Mouse (Mus musculus) T-helper 1 cell (primary cell): Measurements from ENCODE around the gene Eif5b.
"Not testable (repeated sequence)": the region's sequence is repeated elsewhere in the genome, so short reads cannot be mapped to it uniquely, and the experiment has no call there.

Experiments
- in situ Hi-C: fragments of 300-600 bp; cut with MboI, MseI; formaldehyde crosslinking; loops from one replicate; pipeline ENCODE4 v1.15.1; 2025; ENCODE audit warnings: high pct_unique_total_duplicates

The Eif5b gene

GRCm38 (mm10) chr1:38003046-38003445 is 5.2 kb downstream of the Eif5b start:
- in situ Hi-C loops: no loop called here

DNA sequence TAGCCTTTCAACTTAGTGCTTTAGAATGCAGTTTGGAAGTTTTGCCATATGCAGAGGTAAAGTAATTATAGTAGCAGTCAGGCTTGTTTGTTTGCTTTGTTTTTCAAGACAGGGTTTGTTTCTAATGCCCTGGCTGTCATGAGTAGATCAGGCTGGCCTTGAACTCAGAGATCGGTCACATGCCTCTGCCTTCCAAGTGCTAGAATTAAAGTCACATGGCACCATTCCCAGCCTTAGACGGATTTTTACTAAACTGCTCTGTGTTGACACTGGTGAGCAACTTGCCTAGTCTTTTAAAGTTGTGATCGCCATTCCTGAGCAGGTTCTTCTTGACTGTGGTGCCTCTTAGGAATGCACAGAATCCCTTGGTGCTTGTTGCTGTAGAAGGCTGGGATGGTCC is 8.9 kb downstream of the Eif5b start:
- in situ Hi-C loops: no loop called here

- in situ Hi-C loops: no loop called here
Observed at GRCm38 (mm10) chr1:38011647-38012046, 13.8 kb downstream of the Eif5b start.

DNA sequence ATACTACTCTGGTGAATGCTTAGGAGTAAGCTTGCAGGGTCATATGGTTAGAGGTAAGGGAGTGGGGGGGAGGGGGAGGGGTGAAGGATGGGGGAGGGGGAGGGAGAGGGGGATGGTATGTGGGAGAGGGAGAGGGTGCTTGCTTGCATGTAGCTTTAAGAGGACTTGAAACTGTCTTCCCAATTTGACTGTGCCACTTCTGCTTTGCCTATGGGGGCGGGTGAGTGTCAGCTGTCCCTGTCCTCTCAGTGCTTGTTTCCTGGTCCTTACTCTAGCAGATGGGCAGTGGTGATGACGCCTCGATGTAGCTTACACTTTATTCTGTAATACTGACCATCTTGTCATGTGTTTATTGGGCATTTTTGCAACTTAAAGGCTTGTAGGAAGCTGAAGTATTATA is 14.3 kb downstream of the Eif5b start:
- in situ Hi-C loops: no loop called here

DNA sequence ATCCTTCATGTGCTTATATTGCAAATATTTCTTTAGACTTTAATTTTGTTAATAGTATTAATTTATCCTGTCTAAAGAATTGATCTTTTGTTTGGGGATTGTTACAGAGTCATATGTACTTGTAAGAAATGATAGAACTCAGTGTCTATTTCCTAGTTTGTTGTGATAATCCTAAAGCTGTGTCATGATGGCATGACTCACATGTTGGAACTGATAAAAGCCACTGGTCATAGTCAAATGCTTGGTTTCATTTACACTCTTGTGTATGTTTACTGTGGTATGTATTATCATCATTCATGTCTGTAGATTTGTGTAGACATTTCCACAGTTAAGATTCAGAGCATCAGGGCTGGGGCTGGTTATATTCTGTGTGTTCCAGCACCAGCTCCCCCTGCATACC is 14.7 kb downstream of the Eif5b start:
- in situ Hi-C loops: no loop called here

DNA sequence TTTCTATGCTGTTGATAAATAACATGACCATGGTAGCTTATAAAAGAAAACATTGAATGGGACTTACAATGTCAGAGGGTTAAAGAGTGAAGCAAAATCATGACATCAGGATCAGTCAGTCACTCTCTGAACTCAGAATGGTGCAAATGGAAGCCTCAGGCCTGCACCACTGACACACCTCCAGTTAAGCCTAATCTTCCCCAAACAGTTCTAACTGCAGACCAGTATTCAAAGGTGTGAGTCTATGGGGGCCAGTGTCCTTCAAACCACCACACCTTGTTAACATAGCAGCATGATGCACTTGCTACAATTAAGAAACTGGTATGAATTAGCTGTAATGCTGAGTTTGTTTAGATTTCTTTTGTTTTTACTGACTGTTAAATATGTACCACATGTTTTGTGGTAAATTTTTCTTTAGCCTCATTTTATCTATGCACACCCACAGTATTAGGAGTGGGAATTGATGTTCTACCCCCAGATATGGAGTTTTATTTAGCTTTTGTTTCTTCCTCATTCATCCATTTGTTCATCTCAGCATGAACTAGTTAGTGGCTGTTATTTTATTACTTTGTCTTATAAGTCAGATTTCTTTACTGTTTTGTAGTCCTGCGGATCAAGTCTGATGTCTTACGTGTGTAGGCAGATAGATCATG is 16.9 kb downstream of the Eif5b start:
- in situ Hi-C loops: no loop called here

DNA sequence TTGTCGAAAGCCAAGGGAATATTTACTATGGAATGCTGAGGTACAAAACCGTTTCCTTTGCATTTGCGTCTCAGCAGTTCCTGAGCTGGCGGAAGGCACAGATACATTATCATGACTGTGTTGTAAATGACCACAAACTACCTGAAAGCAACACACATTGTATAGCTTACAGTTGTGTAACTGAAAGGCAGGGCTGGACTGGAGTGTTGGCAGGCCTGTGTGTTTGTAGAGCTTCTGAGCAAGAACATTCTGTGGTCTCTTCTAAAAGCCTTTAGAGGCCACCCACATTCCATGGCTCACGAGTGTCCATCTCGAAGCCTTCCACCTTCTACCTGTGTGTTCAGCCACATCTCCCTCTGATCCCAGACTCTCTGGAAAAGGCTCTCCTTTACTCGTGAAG is 29.5 kb downstream of the Eif5b start:
- in situ Hi-C loops: no loop called here

- in situ Hi-C loops: no loop called here
Observed at GRCm38 (mm10) chr1:38031391-38031790, 33.6 kb downstream of the Eif5b start.

- in situ Hi-C loops: loop anchor here (5.0 kb wide), 1 partner anchor 47 kb away; no protein-coding TSS in a partner anchor
Observed at GRCm38 (mm10) chr1:38035521-38035920, 37.7 kb downstream of the Eif5b start.

DNA sequence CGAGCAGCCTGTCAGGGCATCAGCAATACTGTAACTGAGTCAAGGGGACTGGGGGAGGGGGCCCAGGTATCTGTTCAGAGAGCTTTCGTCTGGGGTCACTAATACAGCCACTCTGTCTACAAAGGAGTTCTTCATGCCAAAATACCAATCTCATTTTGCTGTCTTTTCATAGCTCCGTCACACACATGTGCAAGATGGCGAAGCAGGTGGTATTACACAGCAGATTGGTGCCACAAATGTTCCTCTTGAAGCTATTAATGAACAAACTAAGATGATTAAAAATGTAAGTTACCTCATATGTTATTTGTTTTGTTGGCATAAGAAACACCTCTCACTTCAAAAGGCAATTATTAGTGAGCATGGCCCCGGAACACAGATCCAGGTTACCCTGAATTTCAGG is 39.6 kb downstream of the Eif5b start:
- in situ Hi-C loops: loop anchor here (5.0 kb wide), 1 partner anchor 45 kb away; no protein-coding TSS in a partner anchor

DNA sequence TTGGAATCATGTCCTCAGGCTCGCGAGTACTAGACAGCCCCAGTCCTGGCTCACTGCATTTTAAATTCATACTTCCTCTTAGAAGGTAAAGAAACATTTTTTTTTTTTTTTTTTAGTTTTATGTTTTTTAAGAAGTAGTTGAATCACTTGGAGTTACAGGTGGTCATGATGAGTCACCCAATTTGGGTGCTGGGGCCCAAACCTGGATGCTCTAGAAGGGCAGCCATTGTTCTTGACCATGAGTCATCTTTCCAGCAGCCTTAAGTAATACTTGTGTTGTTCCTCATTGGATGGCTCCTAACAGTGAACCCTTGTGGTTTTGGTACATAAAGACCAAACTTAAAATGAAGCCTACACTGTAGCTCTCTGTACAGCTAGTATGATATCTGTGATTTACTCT is 41.1 kb downstream of the Eif5b start:
- in situ Hi-C loops: loop anchor here (5.0 kb wide), 1 partner anchor 43 kb away; no protein-coding TSS in a partner anchor

DNA sequence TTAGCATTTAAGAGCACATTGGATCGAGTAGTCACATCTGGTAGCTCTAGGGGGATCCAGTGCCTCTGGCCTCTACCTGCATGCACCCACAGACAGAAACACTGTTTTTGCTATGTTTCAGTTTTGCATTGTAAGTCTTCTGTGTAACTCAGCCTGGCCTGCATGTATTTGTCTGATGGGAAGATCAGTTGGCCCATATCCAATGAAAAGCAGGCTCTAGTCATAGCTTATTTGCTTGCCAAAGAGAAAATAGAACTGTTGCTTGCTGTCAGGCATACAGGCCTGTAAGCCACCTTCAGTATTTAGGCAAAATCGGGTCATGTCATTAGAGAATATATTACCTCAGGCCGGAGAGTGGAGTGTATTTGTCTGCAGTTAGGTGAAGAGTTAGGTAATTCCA is 50.3 kb downstream of the Eif5b start:
- in situ Hi-C loops: no loop called here

GRCm38 (mm10) chr1:38049562-38049961 is 51.8 kb downstream of the Eif5b start:
- in situ Hi-C loops: no loop called here

DNA sequence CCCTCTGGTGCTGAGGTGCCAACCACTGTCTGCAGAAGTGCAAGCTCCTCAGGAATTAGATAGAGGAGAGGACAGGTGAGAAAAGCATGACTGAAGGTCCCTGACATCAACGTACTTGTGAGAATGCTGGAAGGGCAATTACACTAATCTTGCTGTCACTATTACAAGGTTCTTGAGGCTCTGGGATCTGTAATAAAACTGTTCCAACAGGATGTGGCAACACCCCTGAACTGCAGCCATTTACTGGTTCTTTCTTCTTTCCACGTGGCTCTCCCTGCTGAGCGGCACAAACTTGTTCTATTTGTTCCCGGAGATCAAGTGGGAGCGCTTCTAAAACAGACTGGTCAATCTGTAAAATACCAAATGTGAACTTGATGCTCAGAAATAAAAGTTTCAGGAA is 57.4 kb downstream of the Eif5b start:
- in situ Hi-C loops: no loop called here

DNA sequence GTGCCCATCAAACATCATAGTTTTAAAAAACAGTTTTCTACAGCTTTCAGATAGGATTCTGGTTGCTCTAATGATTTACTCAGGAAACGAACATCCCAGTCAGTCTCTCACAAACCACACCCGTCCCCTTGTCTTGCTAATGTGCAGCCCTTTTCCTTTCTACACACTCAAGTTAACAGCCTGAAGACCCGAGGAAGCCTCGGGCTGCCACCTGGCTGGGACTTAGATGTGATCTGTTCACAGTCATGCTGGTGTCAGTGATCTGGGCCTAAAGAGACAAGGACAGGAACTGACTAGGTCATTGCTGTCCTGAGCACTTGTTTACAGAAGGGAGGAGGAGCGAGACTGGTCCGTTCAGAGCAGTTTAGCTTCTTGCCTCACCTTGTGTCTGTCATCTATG is 60.6 kb downstream of the Eif5b start:
- in situ Hi-C loops: no loop called here

DNA sequence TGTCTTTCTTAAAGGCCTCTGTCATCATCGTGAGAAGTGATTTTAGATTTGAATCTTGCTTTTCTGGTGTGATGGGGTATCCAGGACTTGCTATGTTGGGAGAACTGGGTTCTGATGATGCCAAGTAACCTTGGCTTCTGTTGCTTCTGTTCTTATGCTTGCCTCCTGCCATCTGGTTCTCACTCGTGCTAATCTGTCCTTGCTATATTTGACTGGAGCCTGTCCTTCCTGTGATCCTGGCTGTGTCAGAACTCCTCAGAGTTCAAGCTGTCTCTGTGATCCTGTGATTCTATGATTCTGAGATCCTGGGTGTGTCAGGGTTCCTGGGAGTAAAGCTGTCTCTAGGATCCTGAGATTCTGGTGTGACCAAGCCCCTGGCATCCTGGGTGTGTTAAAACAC is 64.3 kb downstream of the Eif5b start:
- in situ Hi-C loops: not testable (repeated sequence)

DNA sequence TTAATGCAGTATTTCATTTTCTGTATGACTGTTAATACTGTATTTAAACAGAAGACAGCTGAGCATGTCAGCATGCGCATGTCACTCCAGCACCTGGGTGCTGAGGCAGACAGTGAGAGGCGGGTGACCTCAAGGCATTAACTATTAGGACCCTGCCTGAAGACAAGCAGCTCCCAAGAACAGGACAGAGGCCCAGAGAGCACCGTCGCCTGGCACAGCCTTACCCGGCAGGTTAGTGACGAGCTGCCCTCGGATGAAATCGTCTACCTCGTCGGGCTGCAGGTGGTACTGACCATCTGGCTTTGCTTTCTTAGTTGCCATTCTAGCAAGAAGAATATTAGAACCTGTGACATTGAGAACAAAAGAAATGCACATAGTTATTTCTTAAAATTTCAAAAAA is 69.5 kb downstream of the Eif5b start:
- in situ Hi-C loops: no loop called here

GRCm38 (mm10) chr1:38071326-38071725 is 73.5 kb downstream of the Eif5b start:
- in situ Hi-C loops: no loop called here

DNA sequence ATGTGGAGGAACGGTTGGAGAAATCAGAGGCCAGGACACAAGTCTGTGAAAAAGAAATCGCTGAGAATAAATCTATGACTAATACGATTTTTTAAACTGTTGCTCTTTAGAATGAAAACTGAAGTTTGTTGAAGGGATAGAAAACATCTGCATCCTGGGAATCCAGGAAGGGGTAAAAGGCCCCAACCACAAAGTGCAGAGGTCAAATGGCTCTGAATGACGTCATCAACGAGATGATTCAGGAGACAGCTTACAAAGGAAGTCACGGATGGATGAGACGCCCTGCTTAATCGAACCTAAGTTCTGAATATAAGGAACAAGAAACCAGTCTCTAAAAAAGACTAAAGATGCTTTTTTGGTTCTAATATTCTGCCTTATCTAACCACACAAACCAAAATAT is 83.5 kb downstream of the Eif5b start:
- in situ Hi-C loops: loop anchor here (5.0 kb wide), 1 partner anchor 44 kb away; no protein-coding TSS in a partner anchor

GRCm38 (mm10) chr1:38103214-38103613 is 105.4 kb downstream of the Eif5b start:
- in situ Hi-C loops: no loop called here

DNA sequence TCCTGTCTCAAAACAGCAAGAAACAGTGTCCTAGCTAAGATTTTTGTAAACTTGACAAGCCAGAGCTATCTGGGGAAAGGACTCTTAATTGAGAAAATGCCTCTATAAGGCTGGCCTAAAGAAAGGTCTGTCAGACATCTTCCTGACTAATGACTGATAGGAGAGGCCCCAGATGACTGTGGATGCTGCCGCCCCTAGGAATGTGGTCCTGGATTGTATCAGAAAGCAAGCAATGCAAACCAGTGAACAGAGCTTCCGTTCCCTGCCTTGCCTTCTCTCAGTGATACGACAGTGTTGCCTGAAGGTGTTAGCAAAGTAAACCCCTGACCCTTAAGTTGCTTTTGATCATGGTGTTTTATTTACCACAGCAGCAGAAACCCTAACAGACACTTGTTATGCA is 106.0 kb downstream of the Eif5b start:
- in situ Hi-C loops: no loop called here
